21 mouse cellular contexts compared by ENCODE assay signal in the genomic region with DNA sequence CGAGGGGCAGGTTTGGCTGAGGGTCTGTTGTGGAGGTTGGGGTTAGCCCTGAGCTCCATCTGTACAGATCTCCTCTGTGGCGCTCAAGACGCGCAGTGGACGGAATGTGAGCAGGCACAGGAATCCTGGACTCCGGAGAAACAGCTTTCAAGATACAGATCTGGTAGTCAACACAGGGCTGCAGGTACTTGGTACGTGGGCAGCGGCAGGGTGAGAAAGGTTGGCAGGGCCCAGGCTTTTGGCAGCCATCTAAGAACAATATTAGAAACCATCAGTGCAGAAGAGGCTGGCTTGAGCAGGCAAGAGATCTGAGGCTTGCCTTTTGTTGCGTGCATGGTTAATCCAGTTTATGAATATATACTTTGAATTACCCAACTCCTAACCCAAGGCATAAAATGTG. TPM values are rescaled to one million over a fixed set of nuclear protein-coding genes. Genes with fewer than 3 reads are reported as not detected.
DNase-seq lines count a peak whose midpoint lies in the region; ATAC-seq and TF ChIP-seq lines count a peak whose summit lies in the region.
"Had no signal": no experiment of that assay in that cellular context is flagged by ENCODE, and none has a peak within 500 bp of the region (broad histone marks: within the 10 kb centered on the region; RNA-seq: fewer than 3 reads in every experiment).

No protein-coding gene starts in this region.

- TF ChIP-seq EP300 in lung, postnatal 0 days (IDR thresholded peaks at IDR 0.05), result no peak

- 78% methylated on average over 9 of the region's 9 CpGs for WGBS in lung, adult 2 months
- 60% methylated on average over 9 of the region's 9 CpGs for WGBS in lung, postnatal 0 days

- H3K4me1 ChIP-seq in lung, adult 2 months (ENCODE audit: control insufficient read depth, insufficient read depth, low read length), result peaks cover 4% of the 10 kb centered on the region
- 0 out of 2 replicates have a peak, but pooled peaks cover 3% of the 10 kb centered on the region for H3K4me1 ChIP-seq in lung, postnatal 0 days (ENCODE audit: insufficient read depth, low read depth, low read length)

- 0 out of 2 replicates have a peak, but pooled peaks have one; percentile 7 for TF ChIP-seq CTCF in lung, adult 2 months (IDR thresholded peaks at IDR 0.05; ENCODE audit: insufficient read depth, low read length)
- TF ChIP-seq CTCF in lung, postnatal 0 days (IDR thresholded peaks at IDR 0.05), result peak; percentile 43

- H3K36me3 ChIP-seq in lung, postnatal 0 days (ENCODE audit: insufficient read depth, low read length), result no peaks in the 10 kb centered on the region

- H3K9me3 ChIP-seq in lung, postnatal 0 days (ENCODE audit: low read length), result no peaks in the 10 kb centered on the region
- H3K9me3 ChIP-seq: heart, embryonic 10.5 days; hindbrain, embryonic 12.5 days; midbrain, embryonic 10.5 days had no signal

- intact Hi-C loops in left cerebral cortex, postnatal 10 days (cut with DNase I), result no loop called here

- no peaks in the 10 kb centered on the region for H3K27me3 ChIP-seq in lung, postnatal 0 days (replicated peaks; ENCODE audit: insufficient read depth, low read length)
- H3K27me3 ChIP-seq: hindbrain, embryonic 12.5 days had no signal

- DNase-seq in lung, adult 2 months, result no peak
- DNase-seq in lung, postnatal 14 days, result no peak
- DNase-seq in gonadal fat pad, adult 2 months (ENCODE audit: low read depth), result peak; percentile 66
- peak; percentile 38 for DNase-seq in kidney, adult 9 months
- peak; percentile 25 for DNase-seq in lung, postnatal 0 days (ENCODE audit: low spot score)
- DNase-seq in adrenal gland, postnatal 25 days, result no peak
- DNase-seq in left cerebral cortex, postnatal 10 days (ENCODE audit: extremely low spot score in 1 of 2, low spot score in 2 of 2), result no peak
- DNase-seq: adrenal gland, adult 8-10 months; cerebellum, adult 11 months; gastrocnemius, postnatal 36 days; right cerebral cortex, postnatal 14 days; spleen, adult 18-20 months; thymus, postnatal 4 days had no signal

- no peak overlapping the region for H3K9ac ChIP-seq in lung, postnatal 0 days (replicated peaks; ENCODE audit: low read depth)
- H3K9ac ChIP-seq: hindbrain, embryonic 12.5 days; liver, embryonic 14.5 days had no signal

- H3K4me2 ChIP-seq in lung, postnatal 0 days (replicated peaks; ENCODE audit: low read depth, low read length), result no peak overlapping the region
- H3K4me2 ChIP-seq: hindbrain, embryonic 12.5 days had no signal

- H3K4me3 ChIP-seq in lung, adult 2 months (replicated peaks; ENCODE audit: extremely low read depth, low read depth, low read length), result no peak overlapping the region
- H3K4me3 ChIP-seq in lung, postnatal 0 days (ENCODE audit: low read depth, low read length), result no peak overlapping the region
- H3K4me3 ChIP-seq: heart, embryonic 10.5 days; hindbrain, embryonic 12.5 days; midbrain, embryonic 10.5 days had no signal

- peak; percentile 56 for ATAC-seq in lung, postnatal 0 days
- ATAC-seq: forebrain, embryonic 14.5 days had no signal

- H3K27ac ChIP-seq in lung, postnatal 0 days (ENCODE audit: low read length), result no peak overlapping the region
- H3K27ac ChIP-seq: hindbrain, embryonic 12.5 days; liver, embryonic 14.5 days; macrophage; midbrain, embryonic 10.5 days had no signal

- TF ChIP-seq POLR2A in lung, adult 2 months (IDR thresholded peaks at IDR 0.05; ENCODE audit: borderline replicate concordance, extremely low read depth, low read depth, low read length), result no peak

RNA-seq across cellular contexts. Expression of a gene that starts 35.5 kb away (rescaled TPM):
- polyA plus RNA-seq in lung, adult 2 months (2012; rRNA removed), result 23.4 and 36.4 TPM in 2 replicates
- polyA plus RNA-seq in gonadal fat pad, adult 2 months (2012; rRNA removed), result 25.4 and 27.8 TPM in 2 replicates
- 42.2 and 44.7 TPM in 2 replicates for polyA plus RNA-seq in lung, postnatal 0 days (2015; fragmentation: Nextera tagmentation; extraction: Ambion mirVana)
- 30.8 and 42.0 TPM in 2 replicates for total RNA-seq in adrenal gland, postnatal 25 days (2021)
- 10 to 100 TPM; 65.2 to 68.5 TPM for total RNA-seq in left cerebral cortex, postnatal 10 days (2021)

RNA-seq across cellular contexts. Expression of a gene that starts 51.4 kb away (rescaled TPM):
- 3.5 and 5.5 TPM in 2 replicates for polyA plus RNA-seq in lung, adult 2 months (2012; rRNA removed)
- 1.6 and 2.6 TPM in 2 replicates for polyA plus RNA-seq in gonadal fat pad, adult 2 months (2012; rRNA removed)
- 2.6 and 3.2 TPM in 2 replicates for polyA plus RNA-seq in lung, postnatal 0 days (2015; fragmentation: Nextera tagmentation; extraction: Ambion mirVana)
- 0.86 and 2.3 TPM in 2 replicates for total RNA-seq in adrenal gland, postnatal 25 days (2021)
- 1 to 10 TPM; 2.6 to 4.0 TPM for total RNA-seq in left cerebral cortex, postnatal 10 days (2021)
- total RNA-seq: common myeloid progenitor, adult 5-6 weeks; neutrophil, adult 5-6 weeks had no signal

Comparison
In these comparisons a context has a peak if more than half of its experiments do, and no peak if none do; other contexts are left out.
1. DNase-seq: peak in gonadal fat pad, adult 2 months (single experiment), kidney, adult 9 months (single experiment) and lung, postnatal 0 days (single experiment); none in lung, adult 2 months (single experiment), lung, postnatal 14 days (single experiment), adrenal gland, postnatal 25 days (single experiment) and left cerebral cortex, postnatal 10 days (0 of 2).